Mouse (Mus musculus): ENCODE results near the gene Vezt.

Gene Vezt

GRCm38 (mm10) chr10:94035658-94036374, at the start of gene Vezt, which contains the start of gene Fgd6:
Vezt (minus strand) TSS chr10:94035817.
Fgd6 (plus strand) TSS chr10:94036001.
- in situ Hi-C loops (cut with MboI, MseI) = no loop called here

GRCm38 (mm10) chr10:94082040-94082734, 46.6 kb upstream of the Vezt start:
- in situ Hi-C loops (cut with MboI, MseI) = no loop called here

GRCm38 (mm10) chr10:94080740-94081139, 45.1 kb upstream of the Vezt start:
- in situ Hi-C loops (cut with MboI, MseI) = no loop called here

- in situ Hi-C loops (cut with MboI, MseI) = no loop called here
Observed at GRCm38 (mm10) chr10:94076966-94077825, 41.6 kb upstream of the Vezt start.

GRCm38 (mm10) chr10:94072916-94073465, 37.4 kb upstream of the Vezt start:
- in situ Hi-C loops (cut with MboI, MseI) = no loop called here

GRCm38 (mm10) chr10:94072261-94072915, 36.8 kb upstream of the Vezt start:
- in situ Hi-C loops (cut with MboI, MseI) = no loop called here

GRCm38 (mm10) chr10:94071641-94072040, 36.0 kb upstream of the Vezt start:
- in situ Hi-C loops (cut with MboI, MseI) = no loop called here

- in situ Hi-C loops (cut with MboI, MseI) = no loop called here
Observed at GRCm38 (mm10) chr10:94068701-94069100, 33.1 kb upstream of the Vezt start.

GRCm38 (mm10) chr10:94066896-94067295, 31.3 kb upstream of the Vezt start:
- in situ Hi-C loops (cut with MboI, MseI) = no loop called here

GRCm38 (mm10) chr10:94062357-94062756, 26.7 kb upstream of the Vezt start:
- in situ Hi-C loops (cut with MboI, MseI) = no loop called here

- in situ Hi-C loops (cut with MboI, MseI) = no loop called here
Observed at GRCm38 (mm10) chr10:94060190-94060589, 24.6 kb upstream of the Vezt start.

GRCm38 (mm10) chr10:94059618-94060055, 24.0 kb upstream of the Vezt start:
- in situ Hi-C loops (cut with MboI, MseI) = no loop called here

- in situ Hi-C loops (cut with MboI, MseI) = no loop called here
Observed at GRCm38 (mm10) chr10:94056487-94056886, 20.9 kb upstream of the Vezt start.

- in situ Hi-C loops (cut with MboI, MseI) = no loop called here
Observed at GRCm38 (mm10) chr10:94050736-94051135, 15.1 kb upstream of the Vezt start.

- in situ Hi-C loops (cut with MboI, MseI) = no loop called here
Observed at GRCm38 (mm10) chr10:94049121-94049520, 13.5 kb upstream of the Vezt start.

GRCm38 (mm10) chr10:94047845-94048559, 12.4 kb upstream of the Vezt start:
- in situ Hi-C loops (cut with MboI, MseI) = no loop called here

GRCm38 (mm10) chr10:94047024-94047423, 11.4 kb upstream of the Vezt start:
- in situ Hi-C loops (cut with MboI, MseI) = no loop called here

- in situ Hi-C loops (cut with MboI, MseI) = no loop called here
Observed at GRCm38 (mm10) chr10:94045301-94045700, 9.7 kb upstream of the Vezt start.

- in situ Hi-C loops (cut with MboI, MseI) = no loop called here
Observed at GRCm38 (mm10) chr10:94043908-94044307, 8.3 kb upstream of the Vezt start.

Measured in T-helper 1 cell (primary cell).